Comparison of ENCODE assay signal across 7 mouse cellular contexts in the genomic region with DNA sequence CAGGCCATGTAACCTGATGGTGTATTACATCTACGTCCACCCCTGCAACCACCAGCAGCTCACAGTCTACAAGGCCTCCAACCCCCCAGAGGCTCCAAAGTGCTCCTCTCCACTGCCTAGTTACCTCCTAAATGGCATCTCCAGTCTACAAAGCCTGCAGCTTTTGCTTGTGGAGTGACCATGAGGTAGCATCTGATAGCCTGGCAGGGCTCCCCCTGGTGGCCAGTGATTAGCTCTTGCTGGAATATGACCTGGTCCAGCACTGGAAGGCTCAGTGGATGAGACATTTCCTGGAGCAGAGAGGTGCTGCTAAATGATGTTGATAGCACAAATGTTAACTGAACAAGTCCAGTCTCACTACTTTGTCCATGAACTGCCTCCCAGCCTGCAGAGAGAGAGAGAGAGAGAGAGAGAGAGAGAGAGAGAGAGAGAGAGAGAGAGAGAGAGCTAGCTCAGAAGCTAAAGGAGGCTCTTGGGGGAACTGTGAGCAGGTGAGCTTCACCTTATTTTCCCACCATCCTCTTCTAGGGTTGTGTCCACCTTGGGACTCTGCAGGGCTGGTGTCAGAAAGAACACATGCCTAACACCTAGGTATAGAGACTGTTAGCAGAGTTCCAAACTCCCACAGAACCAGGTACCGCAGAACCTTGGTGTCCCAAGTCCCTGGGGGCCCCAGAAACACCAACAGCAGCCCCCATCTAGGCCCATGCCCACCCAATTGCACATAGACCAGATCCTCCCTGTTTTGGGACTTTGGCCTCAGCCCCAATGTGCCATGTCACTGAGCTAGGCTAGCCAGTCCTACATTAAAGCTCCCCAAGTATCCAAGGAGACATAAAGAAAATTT. TPM values are rescaled to one million over a fixed set of nuclear protein-coding genes. Genes with fewer than 3 reads are reported as not detected.
DNase-seq lines count a peak whose midpoint lies in the region; ATAC-seq lines count a peak whose summit lies in the region.

No protein-coding gene starts in this region.

- H3K4me3 ChIP-seq in intestine, embryonic 15.5 days (replicated peaks), result no peak overlapping the region
- H3K4me3 ChIP-seq in midbrain, embryonic 13.5 days (replicated peaks), result no peak overlapping the region

- no peak overlapping the region for H3K4me2 ChIP-seq in intestine, embryonic 15.5 days (replicated peaks)
- H3K4me2 ChIP-seq in midbrain, embryonic 13.5 days (replicated peaks), result no peak overlapping the region

- H3K9ac ChIP-seq in intestine, embryonic 15.5 days, result no peak overlapping the region
- H3K9ac ChIP-seq in midbrain, embryonic 13.5 days (replicated peaks), result no peak overlapping the region

- peak; percentile 90 for ATAC-seq in common myeloid progenitor, adult 5-6 weeks (replicated peaks; ENCODE audit: low read depth, poor library complexity, severe bottlenecking)
- peak; percentile 62; the same call in 1 of the 2 replicates for ATAC-seq in intestine, embryonic 15.5 days
- ATAC-seq in midbrain, embryonic 13.5 days, result peak; percentile 67

- H3K27ac ChIP-seq in intestine, embryonic 15.5 days, result no peak overlapping the region
- no peak overlapping the region for H3K27ac ChIP-seq in midbrain, embryonic 13.5 days

- 77% methylated on average over 2 of the region's 2 CpGs for WGBS in intestine, embryonic 15.5 days
- 69% methylated on average over 2 of the region's 2 CpGs for WGBS in midbrain, embryonic 13.5 days

- no peaks in the 10 kb centered on the region for H3K36me3 ChIP-seq in intestine, embryonic 15.5 days
- H3K36me3 ChIP-seq in midbrain, embryonic 13.5 days, result no peaks in the 10 kb centered on the region

- 0 out of 2 replicates have a peak, but pooled peaks cover 5% of the 10 kb centered on the region for H3K4me1 ChIP-seq in intestine, embryonic 15.5 days (replicated peaks)
- H3K4me1 ChIP-seq in midbrain, embryonic 13.5 days (replicated peaks), result peaks cover 30% of the 10 kb centered on the region

- no peaks in the 10 kb centered on the region for H3K9me3 ChIP-seq in intestine, embryonic 15.5 days
- no peaks in the 10 kb centered on the region for H3K9me3 ChIP-seq in midbrain, embryonic 13.5 days

- H3K27me3 ChIP-seq in intestine, embryonic 15.5 days (replicated peaks), result no peaks in the 10 kb centered on the region
- H3K27me3 ChIP-seq in midbrain, embryonic 13.5 days, result no peaks in the 10 kb centered on the region; the same call in 1 of the 2 replicates

- DNase-seq in adrenal gland, postnatal 14 days, result peak; percentile 91
- DNase-seq in gastrocnemius, adult 8-10 months (ENCODE audit: low spot score in 2 of 2), result peak; percentile 45 to 54
- peak; percentile 40 to 44 for DNase-seq in left cerebral cortex, adult 8-10 months (ENCODE audit: low spot score in 2 of 2)
- peak; percentile 33 to 36 for DNase-seq in spleen, postnatal 36 days (ENCODE audit: low spot score in 2 of 2)

RNA-seq across cellular contexts. Expression of gene Lmo1, which starts 43.3 kb away (rescaled TPM):
- total RNA-seq in adrenal gland, postnatal 14 days (2021), result 7.4 and 10.2 TPM in 2 replicates
- total RNA-seq in common myeloid progenitor, adult 5-6 weeks (2017), result 3.1 and 7.5 TPM in 2 replicates
- total RNA-seq in gastrocnemius, adult 8-10 months (2022), result 1 to 10 TPM; 1.5 to 1.9 (median 1.8) TPM
- 3.5 and 3.8 TPM in 2 replicates for polyA plus RNA-seq in intestine, embryonic 15.5 days (2015; fragmentation: Nextera tagmentation; extraction: Ambion mirVana)
- 10 to 100 TPM in 3 of 4 experiments, 1 to 10 TPM in 1; 9.9 to 15.0 (median 11.5) TPM for total RNA-seq in left cerebral cortex, adult 8-10 months (2022)
- polyA plus RNA-seq in midbrain, embryonic 13.5 days (2015; fragmentation: Nextera tagmentation; extraction: Ambion mirVana), result 95.3 and 121 TPM in 2 replicates

Comparison
In these comparisons a context has a peak if more than half of its experiments do, and no peak if none do; other contexts are left out.
1. DNase-seq: peak in every context shown above with its lines; median percentile 91 in adrenal gland, postnatal 14 days; 50 in gastrocnemius, adult 8-10 months; 42 in left cerebral cortex, adult 8-10 months; 34 in spleen, postnatal 36 days.